Mouse (Mus musculus): ENCODE data around the gene Bcl2l14. TPM values are rescaled to one million over a fixed set of nuclear protein-coding genes. Genes with fewer than 3 reads are reported as not detected.

Bcl2l14 gene
- polyA plus RNA-seq, 1 experiment = not detected

- TF ChIP-seq CTCF (IDR thresholded peaks at IDR 0.05; ENCODE audit: low read depth, low read length) (no peak), POLR2A (IDR thresholded peaks at IDR 0.05; ENCODE audit: borderline replicate concordance, low read depth, low read length) (no peak)
- Histone ChIP-seq H3K4me3 (ENCODE audit: insufficient read depth, low read length) (no peak overlapping the region), H3K4me1 (ENCODE audit: control insufficient read depth, insufficient read depth, low read length) (no peaks in the 10 kb centered on the region), H3K27ac (ENCODE audit: insufficient read depth, low read depth, low read length) (no peak overlapping the region)
Observed at GRCm38 (mm10) chr6:134389917-134390316, 6.2 kb upstream of the Bcl2l14 start.

GRCm38 (mm10) chr6:134390837-134391236 is 5.3 kb upstream of the Bcl2l14 start:
- Histone ChIP-seq H3K4me1 (ENCODE audit: control insufficient read depth, insufficient read depth, low read length) (no peaks in the 10 kb centered on the region), H3K4me3 (ENCODE audit: insufficient read depth, low read length) (no peak overlapping the region), H3K27ac (ENCODE audit: insufficient read depth, low read depth, low read length) (no peak overlapping the region)
- TF ChIP-seq CTCF (IDR thresholded peaks at IDR 0.05; ENCODE audit: low read depth, low read length) = no peak

DNA sequence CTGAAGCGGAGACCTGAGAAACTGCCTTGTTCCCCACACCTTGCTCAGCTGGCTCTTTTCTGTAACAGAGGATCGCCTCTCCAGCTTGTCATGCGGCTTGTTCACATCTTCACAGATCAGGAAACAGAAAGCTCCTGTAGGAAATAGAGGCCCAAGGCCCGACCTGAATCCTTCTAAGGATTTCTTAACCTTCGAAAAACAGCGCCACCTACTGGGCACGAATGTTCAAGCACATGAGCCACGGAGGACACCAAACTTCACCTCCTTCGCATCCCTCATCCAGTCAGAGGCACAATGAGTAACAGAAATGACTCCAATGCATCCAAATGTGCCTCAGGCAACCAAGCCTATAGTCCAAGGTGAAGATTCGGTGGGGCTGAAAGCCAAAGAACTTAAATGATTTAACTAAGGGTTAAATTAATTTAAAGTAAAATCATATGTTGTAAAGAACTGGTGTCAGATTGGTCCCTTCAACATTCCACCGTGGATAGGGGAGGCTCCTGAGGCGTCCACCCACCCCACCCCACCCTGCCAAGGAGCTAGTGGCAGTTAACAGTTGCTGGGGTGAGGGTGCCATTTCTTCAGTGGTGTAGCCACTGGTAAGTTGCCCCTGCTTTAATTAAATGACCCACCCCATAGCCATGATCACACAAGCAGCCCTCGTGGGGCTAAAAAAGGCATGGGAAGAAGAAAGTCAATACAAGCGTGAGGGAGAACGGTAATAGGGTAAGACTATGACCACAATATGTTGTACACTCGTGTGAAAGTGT is 7.0 kb downstream of the Bcl2l14 start:
- Histone ChIP-seq H3K27ac (ENCODE audit: insufficient read depth, low read depth, low read length) (no peak overlapping the region), H3K4me3 (ENCODE audit: insufficient read depth, low read length) (no peak overlapping the region)
- TF ChIP-seq POLR2A (IDR thresholded peaks at IDR 0.05; ENCODE audit: borderline replicate concordance, low read depth, low read length) (no peak), CTCF (IDR thresholded peaks at IDR 0.05; ENCODE audit: low read depth, low read length) (peak; percentile 77)

GRCm38 (mm10) chr6:134403684-134404070 is 7.6 kb downstream of the Bcl2l14 start:
- H3K27ac ChIP-seq (ENCODE audit: insufficient read depth, low read depth, low read length) = no peak overlapping the region
- TF ChIP-seq POLR2A (IDR thresholded peaks at IDR 0.05; ENCODE audit: borderline replicate concordance, low read depth, low read length) (no peak), CTCF (IDR thresholded peaks at IDR 0.05; ENCODE audit: low read depth, low read length) (no peak)

More for the DNA sequence above, 7.0 kb downstream of the Bcl2l14 start:
- H3K4me1 ChIP-seq (ENCODE audit: control insufficient read depth, insufficient read depth, low read length) = no peaks in the 10 kb centered on the region

DNA sequence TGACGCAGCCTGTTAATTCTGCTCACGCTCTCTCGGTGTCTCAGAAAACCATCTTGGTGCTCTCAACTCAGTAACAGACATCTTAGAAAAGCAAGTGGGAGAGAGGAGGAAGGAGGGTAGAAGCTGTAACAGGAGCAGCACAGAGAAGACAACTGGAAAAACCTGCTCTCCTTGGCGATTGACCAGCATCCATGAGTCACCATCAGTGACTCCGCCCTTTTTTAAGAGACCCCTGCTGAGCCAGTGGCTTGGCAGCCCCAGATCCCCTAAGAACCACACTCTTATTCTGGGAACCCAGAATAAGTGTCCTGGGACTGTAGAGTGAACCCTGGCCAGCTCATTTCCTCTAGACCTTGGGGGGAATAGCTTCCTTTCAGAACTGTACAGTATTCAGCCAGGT is 11.1 kb downstream of the Bcl2l14 start:
- Histone ChIP-seq H3K4me1 (ENCODE audit: control insufficient read depth, insufficient read depth, low read length) (no peaks in the 10 kb centered on the region), H3K4me3 (ENCODE audit: insufficient read depth, low read length) (no peak overlapping the region), H3K27ac (ENCODE audit: insufficient read depth, low read depth, low read length) (no peak overlapping the region)
- TF ChIP-seq POLR2A (IDR thresholded peaks at IDR 0.05; ENCODE audit: borderline replicate concordance, low read depth, low read length) (no peak), CTCF (IDR thresholded peaks at IDR 0.05; ENCODE audit: low read depth, low read length) (no peak)

More at GRCm38 (mm10) chr6:134403684-134404070, 7.6 kb downstream of the Bcl2l14 start:
- no peaks in the 10 kb centered on the region for H3K4me1 ChIP-seq (ENCODE audit: control insufficient read depth, insufficient read depth, low read length)
- H3K4me3 ChIP-seq (ENCODE audit: insufficient read depth, low read length) = no peak overlapping the region

GRCm38 (mm10) chr6:134413706-134414531 is 17.8 kb downstream of the Bcl2l14 start:
- H3K4me1 ChIP-seq (ENCODE audit: control insufficient read depth, insufficient read depth, low read length) = 0 out of 2 replicates have a peak, but pooled peaks cover 6% of the 10 kb centered on the region
- H3K27ac ChIP-seq (ENCODE audit: insufficient read depth, low read depth, low read length) = no peak overlapping the region
- no peak for TF ChIP-seq POLR2A (IDR thresholded peaks at IDR 0.05; ENCODE audit: borderline replicate concordance, low read depth, low read length)
- no peak for TF ChIP-seq CTCF (IDR thresholded peaks at IDR 0.05; ENCODE audit: low read depth, low read length)
- peak overlapping the region; percentile 46 for H3K4me3 ChIP-seq (ENCODE audit: insufficient read depth, low read length)

GRCm38 (mm10) chr6:134414532-134414883 is 18.4 kb downstream of the Bcl2l14 start:
- Histone ChIP-seq H3K27ac (ENCODE audit: insufficient read depth, low read depth, low read length) (no peak overlapping the region), H3K4me3 (ENCODE audit: insufficient read depth, low read length) (no peak overlapping the region), H3K4me1 (ENCODE audit: control insufficient read depth, insufficient read depth, low read length) (0 out of 2 replicates have a peak, but pooled peaks cover 6% of the 10 kb centered on the region)
- TF ChIP-seq POLR2A (IDR thresholded peaks at IDR 0.05; ENCODE audit: borderline replicate concordance, low read depth, low read length) = no peak
- no peak for TF ChIP-seq CTCF (IDR thresholded peaks at IDR 0.05; ENCODE audit: low read depth, low read length)

- H3K4me1 ChIP-seq (ENCODE audit: control insufficient read depth, insufficient read depth, low read length) = 0 out of 2 replicates have a peak, but pooled peaks cover 6% of the 10 kb centered on the region
- no peak overlapping the region for H3K27ac ChIP-seq (ENCODE audit: insufficient read depth, low read depth, low read length)
- TF ChIP-seq CTCF (IDR thresholded peaks at IDR 0.05; ENCODE audit: low read depth, low read length) (no peak), POLR2A (IDR thresholded peaks at IDR 0.05; ENCODE audit: borderline replicate concordance, low read depth, low read length) (no peak)
- H3K4me3 ChIP-seq (ENCODE audit: insufficient read depth, low read length) = no peak overlapping the region
Observed at GRCm38 (mm10) chr6:134416556-134417105, 20.5 kb downstream of the Bcl2l14 start.

DNA sequence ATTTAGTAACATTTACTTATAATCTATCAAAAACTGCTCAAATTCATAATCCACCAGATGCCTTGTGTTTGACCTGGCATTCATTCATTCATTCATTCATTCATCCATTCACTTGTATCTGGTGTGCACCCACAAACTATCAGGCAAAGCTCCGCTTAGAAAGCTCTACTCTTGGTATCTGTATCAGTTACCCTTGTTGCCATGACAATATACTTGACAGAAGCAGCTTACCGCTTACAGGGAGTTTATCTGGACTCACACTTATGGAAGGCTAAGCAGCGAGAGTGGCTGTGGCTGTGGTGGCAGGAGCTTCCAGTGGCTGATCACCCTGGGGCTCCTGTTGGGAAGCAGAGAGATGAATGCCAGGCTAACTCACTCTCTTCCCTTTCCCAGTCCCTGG is 21.8 kb downstream of the Bcl2l14 start:
- TF ChIP-seq POLR2A (IDR thresholded peaks at IDR 0.05; ENCODE audit: borderline replicate concordance, low read depth, low read length) (no peak), CTCF (IDR thresholded peaks at IDR 0.05; ENCODE audit: low read depth, low read length) (no peak)
- H3K27ac ChIP-seq (ENCODE audit: insufficient read depth, low read depth, low read length) = no peak overlapping the region
- H3K4me1 ChIP-seq (ENCODE audit: control insufficient read depth, insufficient read depth, low read length) = 0 out of 2 replicates have a peak, but pooled peaks cover 6% of the 10 kb centered on the region
- H3K4me3 ChIP-seq (ENCODE audit: insufficient read depth, low read length) = no peak overlapping the region

All from bone marrow macrophage, adult 2 months (primary cell).